Mouse (Mus musculus) embryonic facial prominence, embryonic 11.5 days (tissue): ENCODE results near the gene Las1l. TPM values are rescaled to one million over a fixed set of nuclear protein-coding genes. Genes with fewer than 3 reads are reported as not detected.

Experiments used
- ATAC-seq: fragments of 200-750 bp; cut with Nextera tagmentation; replicated peaks from 2 replicates; pipeline ENCODE4 v1.8.0; 2017; ENCODE audit warnings: low read depth; ENCODE audit not compliant: insufficient number of reproducible peaks, low FRiP score, low TSS enrichment
- DNase-seq: peaks from one replicate; pipeline ENCODE4 v3.0.0-alpha.2; 2015; ENCODE audit warnings: low spot score
- H3K27ac ChIP-seq: fragments of 300-500 bp; sonication (generic); replicated peaks from 2 replicates; pipeline ENCODE4 v1.5.1; 2014; ENCODE audit warnings: mild to moderate bottlenecking, low read depth, low read length, control low read depth
- H3K27me3 ChIP-seq: fragments of 300-500 bp; sonication (generic); 2 replicates; pipeline ENCODE4 v1.6.1; 2014; ENCODE audit warnings: mild to moderate bottlenecking, low read length, moderate library complexity, mixed read lengths; ENCODE audit not compliant: control insufficient read depth, insufficient read depth
- H3K36me3 ChIP-seq: fragments of 300-500 bp; sonication (generic); replicated peaks from 2 replicates; pipeline ENCODE4 v1.6.1; 2014; ENCODE audit warnings: low read depth, mild to moderate bottlenecking, low read length, moderate library complexity, mixed read lengths; ENCODE audit not compliant: control insufficient read depth, insufficient read depth
- H3K4me1 ChIP-seq: fragments of 300-500 bp; sonication (generic); 2 replicates; pipeline ENCODE4 v1.6.1; 2014; ENCODE audit warnings: low read length, mixed read lengths; ENCODE audit not compliant: control insufficient read depth, insufficient read depth
- H3K4me2 ChIP-seq: fragments of 300-500 bp; sonication (generic); 2 replicates; pipeline ENCODE4 v1.6.1; 2014; ENCODE audit warnings: low read depth, mild to moderate bottlenecking, control low read depth, low read length, moderate library complexity
- H3K4me3 ChIP-seq: fragments of 300-500 bp; sonication (generic); 2 replicates; pipeline ENCODE4 v1.5.1; 2014; ENCODE audit warnings: low read depth, low read length, control low read depth
- H3K9ac ChIP-seq: fragments of 300-500 bp; sonication (generic); replicated peaks from 2 replicates; pipeline ENCODE4 v1.6.1; 2014; ENCODE audit warnings: mild to moderate bottlenecking, control low read depth, low read length
- H3K9me3 ChIP-seq: fragments of 300-500 bp; sonication (generic); replicated peaks from 2 replicates; pipeline ENCODE4 v1.6.1; 2016; ENCODE audit warnings: mild to moderate bottlenecking, low read length, inconsistent platforms, mixed read lengths; ENCODE audit not compliant: control insufficient read depth
- WGBS: fragments of 180-500 bp; shearing (Covaris S2); extraction: QIAGEN DNeasy Blood & Tissue Kit; methylation state at CpG from one replicate; pipeline ENCODE4 v1.1.7; 2014; 5-methylcytosine and 5-hydroxymethylcytosine counted together
- polyA plus RNA-seq: library from polyadenylated mRNA; unstranded; fragments of >200 nt; fragmentation: Nextera tagmentation; extraction: Ambion mirVana; gene quantifications from 2 replicates; pipeline ENCODE4 v1.2.1, GENCODE M21; 2014

The Las1l gene
- polyA plus RNA-seq, result 43.1 and 45.1 TPM in 2 replicates

GRCm38 (mm10) chrX:95956497-95957293, at the start of gene Las1l:
Las1l (minus strand) TSS chrX:95956962.
- DNase-seq, result peak; percentile 88

GRCm38 (mm10) chrX:96006395-96006794, 49.6 kb upstream of the Las1l start:
- H3K4me3 ChIP-seq, result no peak overlapping the region
- H3K27me3 ChIP-seq, result no peaks in the 10 kb centered on the region
- 82% methylated on average over 6 of the region's 6 CpGs for WGBS
- H3K9ac ChIP-seq, result no peak overlapping the region
- ATAC-seq (no peak), DNase-seq (peak; percentile 10)
- H3K4me1 ChIP-seq, result no peaks in the 10 kb centered on the region
- H3K36me3 ChIP-seq, result no peaks in the 10 kb centered on the region
- H3K9me3 ChIP-seq, result no peaks in the 10 kb centered on the region
- H3K4me2 ChIP-seq, result no peak overlapping the region
- no peak overlapping the region for H3K27ac ChIP-seq

More at GRCm38 (mm10) chrX:95956497-95957293, at the start of gene Las1l:
- H3K27me3 ChIP-seq, result no peaks in the 10 kb centered on the region
- peak; percentile 98 for ATAC-seq
- H3K4me3 ChIP-seq, result peak within 1 kb of the TSS; percentile 54
- H3K9ac ChIP-seq, result peak within 1 kb of the TSS; percentile 50
- H3K36me3 ChIP-seq, result no peaks in the 10 kb centered on the region
- 16% methylated on average over 42 of the region's 42 CpGs for WGBS
- H3K9me3 ChIP-seq, result no peaks in the 10 kb centered on the region
- H3K27ac ChIP-seq, result no peak within 1 kb of the TSS
- no peaks in the 10 kb centered on the region for H3K4me1 ChIP-seq
- H3K4me2 ChIP-seq, result peak within 1 kb of the TSS; percentile 43

GRCm38 (mm10) chrX:95999601-96000000, 42.8 kb upstream of the Las1l start:
- H3K9ac ChIP-seq, result no peak overlapping the region
- H3K9me3 ChIP-seq, result no peaks in the 10 kb centered on the region
- H3K27ac ChIP-seq, result no peak overlapping the region
- 76% methylated on average over 6 of the region's 6 CpGs for WGBS
- no peaks in the 10 kb centered on the region for H3K4me1 ChIP-seq
- H3K36me3 ChIP-seq, result no peaks in the 10 kb centered on the region
- ATAC-seq (no peak), DNase-seq (no peak)
- H3K27me3 ChIP-seq, result no peaks in the 10 kb centered on the region
- H3K4me3 ChIP-seq, result no peak overlapping the region
- H3K4me2 ChIP-seq, result no peak overlapping the region

DNA sequence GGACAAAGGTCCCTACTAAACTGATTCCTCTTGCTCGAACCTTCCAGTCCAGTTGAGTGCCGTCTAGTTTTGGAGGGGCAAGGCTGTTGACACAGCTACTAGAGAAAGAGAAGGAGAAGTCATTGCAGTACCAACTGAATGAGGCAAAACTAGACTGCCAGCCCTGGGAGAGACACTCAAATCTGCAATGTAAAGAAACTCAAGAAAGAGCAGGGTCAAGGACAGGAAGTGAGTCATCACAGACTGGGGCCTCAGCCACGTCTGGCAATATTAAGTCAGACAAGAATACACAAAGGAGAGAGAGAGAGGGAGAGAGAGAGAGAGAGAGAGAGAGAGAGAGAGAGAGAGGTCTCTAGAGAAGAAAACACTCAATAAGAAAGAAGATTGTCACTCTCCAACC, 36.4 kb upstream of the Las1l start:
- Histone ChIP-seq H3K27me3 (no peaks in the 10 kb centered on the region), H3K4me2 (no peak overlapping the region), H3K4me3 (no peak overlapping the region), H3K9ac (no peak overlapping the region), H3K27ac (no peak overlapping the region), H3K9me3 (no peaks in the 10 kb centered on the region), H3K4me1 (no peaks in the 10 kb centered on the region), H3K36me3 (no peaks in the 10 kb centered on the region)
- WGBS, result 50% methylated on average over 3 of the region's 3 CpGs
- ATAC-seq (no peak), DNase-seq (no peak)

- no peak overlapping the region for H3K27ac ChIP-seq
- DNase-seq (no peak), ATAC-seq (no peak)
- H3K4me3 ChIP-seq, result no peak overlapping the region
- 78% methylated on average over 9 of the region's 9 CpGs for WGBS
- H3K27me3 ChIP-seq, result no peaks in the 10 kb centered on the region
- H3K36me3 ChIP-seq, result no peaks in the 10 kb centered on the region
- H3K9ac ChIP-seq, result no peak overlapping the region
- H3K4me2 ChIP-seq, result no peak overlapping the region
- no peaks in the 10 kb centered on the region for H3K4me1 ChIP-seq
- H3K9me3 ChIP-seq, result no peaks in the 10 kb centered on the region
Observed at GRCm38 (mm10) chrX:95969936-95970335, 13.2 kb upstream of the Las1l start.

- H3K4me2 ChIP-seq, result no peak overlapping the region
Observed at GRCm38 (mm10) chrX:95969116-95969515, 12.4 kb upstream of the Las1l start.

DNA sequence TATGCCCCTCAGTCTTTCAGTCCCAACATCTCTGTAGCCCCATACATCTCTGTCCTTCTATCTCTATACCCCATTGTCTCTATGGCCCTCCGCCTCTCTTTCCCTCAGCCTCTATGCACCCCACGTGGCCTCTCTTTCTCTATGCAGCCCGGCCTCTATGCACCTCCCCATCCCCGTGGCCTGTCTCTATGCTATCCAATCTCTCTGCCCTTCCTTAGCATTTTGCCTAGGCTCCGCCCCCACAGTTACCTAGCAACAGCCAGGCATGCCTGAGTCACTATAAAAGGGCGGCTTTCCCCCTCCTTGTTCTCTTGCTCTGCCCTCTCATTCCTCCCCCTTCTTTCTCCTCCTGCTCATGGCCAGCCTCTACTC, 11.8 kb upstream of the Las1l start:
- H3K27ac ChIP-seq, result peak overlapping the region; percentile 72
- DNase-seq (peak; percentile 88), ATAC-seq (peak; percentile 96)
- H3K4me3 ChIP-seq, result peak overlapping the region; percentile 38
- 18% methylated on average over 6 of the region's 6 CpGs for WGBS
- no peaks in the 10 kb centered on the region for H3K36me3 ChIP-seq
- H3K9ac ChIP-seq, result peak overlapping the region; percentile 74
- no peaks in the 10 kb centered on the region for H3K4me1 ChIP-seq
- no peaks in the 10 kb centered on the region for H3K27me3 ChIP-seq
- H3K4me2 ChIP-seq, result peak overlapping the region; percentile 53
- H3K9me3 ChIP-seq, result no peaks in the 10 kb centered on the region

More at GRCm38 (mm10) chrX:95969116-95969515, 12.4 kb upstream of the Las1l start:
- H3K27me3 ChIP-seq, result no peaks in the 10 kb centered on the region
- DNase-seq (no peak), ATAC-seq (no peak)
- no peak overlapping the region for H3K4me3 ChIP-seq
- H3K4me1 ChIP-seq, result no peaks in the 10 kb centered on the region
- WGBS, result 44% methylated on average over 4 of the region's 6 CpGs
- no peaks in the 10 kb centered on the region for H3K9me3 ChIP-seq
- no peaks in the 10 kb centered on the region for H3K36me3 ChIP-seq
- H3K9ac ChIP-seq, result no peak overlapping the region
- no peak overlapping the region for H3K27ac ChIP-seq

DNA sequence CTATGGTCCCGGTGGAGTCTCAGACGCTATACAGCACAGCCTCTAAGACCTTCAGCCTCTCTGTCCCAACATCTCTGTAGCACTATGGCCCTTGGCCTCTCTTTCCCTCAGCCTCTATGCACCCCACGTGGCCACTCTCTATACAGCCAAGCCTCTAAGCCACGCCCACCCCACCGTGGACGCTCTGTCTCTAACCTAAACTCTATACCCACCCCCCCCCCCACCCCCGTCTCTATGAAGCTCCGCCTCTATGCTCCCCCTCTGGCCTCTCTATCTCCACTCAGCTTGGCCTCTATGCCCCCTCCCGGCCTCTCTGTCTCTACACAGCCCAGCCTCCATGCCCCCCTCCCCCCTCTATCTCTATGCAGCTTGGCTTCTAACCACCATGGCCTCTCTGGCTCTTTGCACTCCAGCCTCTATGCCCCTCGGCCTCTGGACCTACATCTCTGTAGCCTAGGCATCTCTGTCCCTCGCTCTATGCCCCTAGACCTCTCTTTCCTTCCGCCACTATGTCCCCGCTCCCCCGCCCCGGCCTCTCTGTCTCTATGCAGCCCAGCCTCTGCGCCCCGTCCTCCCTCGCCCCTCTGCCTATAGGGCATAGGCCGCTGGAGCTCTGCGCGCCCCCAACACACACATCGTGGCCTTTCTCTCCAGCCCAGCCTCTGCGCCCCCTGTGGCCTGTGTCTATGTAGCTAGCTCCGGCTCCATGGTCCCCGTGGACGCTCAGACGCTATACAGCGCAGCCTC, 11.3 kb upstream of the Las1l start:
- H3K9me3 ChIP-seq, result no peaks in the 10 kb centered on the region
- WGBS, result 27% methylated on average over 28 of the region's 28 CpGs

More for the DNA sequence above, 11.3 kb upstream of the Las1l start:
- Histone ChIP-seq H3K9ac (peak overlapping the region; percentile 74), H3K4me3 (peak overlapping the region; percentile 38), H3K27ac (peak overlapping the region; percentile 72), H3K36me3 (no peaks in the 10 kb centered on the region), H3K27me3 (no peaks in the 10 kb centered on the region), H3K4me2 (peak overlapping the region; percentile 53), H3K4me1 (no peaks in the 10 kb centered on the region)
- peak; percentile 88 for ATAC-seq
- peak; percentile 85 for DNase-seq
